Mouse (Mus musculus) naive thymus-derived CD4-positive, alpha-beta T cell, adult 2 months (primary cell): ENCODE results near the gene Cdc25a.

ENCODE experiments used
- DNase-seq: peaks from one replicate; pipeline ENCODE4 v3.0.0-alpha.2; 2011; ENCODE audit warnings: low read depth

Gene Cdc25a

GRCm38 (mm10) chr9:109932756-109933375, 57.5 kb downstream of the Cdc25a start:
- peak; percentile 46 for DNase-seq

- peak; percentile 28 for DNase-seq
These were observed 64.0 kb downstream of the Cdc25a start for GRCm38 (mm10) chr9:109939401-109939800.

- no peak for DNase-seq
These were observed 67.4 kb downstream of the Cdc25a start for GRCm38 (mm10) chr9:109942796-109943195.
